Mouse (Mus musculus): ENCODE measurements around the gene Wwp2. TPM values are rescaled to one million over a fixed set of nuclear protein-coding genes. Genes with fewer than 3 reads are reported as not detected.
A peak's percentile ranks its signal among the peaks of the same experiment; 100 is the strongest.

The Wwp2 gene
- polyA plus RNA-seq, 1 experiment from 2014 or later: 25.2 TPM

GRCm38 (mm10) chr8:107462423-107462822 lies 26.3 kb downstream of the Wwp2 start:
- DNase-seq (ENCODE audit: low spot score): peak; percentile 43
- Histone ChIP-seq H3K27ac (replicated peaks) (no peak overlapping the region), H3K4me2 (replicated peaks; ENCODE audit: low read depth) (no peak overlapping the region), H3K9ac (ENCODE audit: low read length) (no peak overlapping the region), H3K9me3 (ENCODE audit: control insufficient read depth, low read length) (no peaks in the 10 kb centered on the region), H3K27me3 (ENCODE audit: control insufficient read depth, insufficient read depth, low read length) (no peaks in the 10 kb centered on the region), H3K4me3 (ENCODE audit: low read depth, low read length) (no peak overlapping the region), H3K36me3 (ENCODE audit: control insufficient read depth, insufficient read depth, low read length) (peaks cover 6% of the 10 kb centered on the region), H3K4me1 (replicated peaks; ENCODE audit: control insufficient read depth, insufficient read depth) (no peaks in the 10 kb centered on the region)
- WGBS: 81% methylated on average over 5 of the region's 5 CpGs
- TF ChIP-seq CTCF (IDR thresholded peaks at IDR 0.05; ENCODE audit: low read depth): no peak
- no peak for TF ChIP-seq EP300 (optimal IDR thresholded peaks at IDR 0.05)
- ATAC-seq (ENCODE audit: low FRiP score, low TSS enrichment): peak; percentile 78; the same call in 1 of the 2 replicates

- 47% methylated on average over 3 of the region's 3 CpGs for WGBS
- no peak overlapping the region for H3K4me2 ChIP-seq (replicated peaks; ENCODE audit: low read depth)
- ATAC-seq (ENCODE audit: low FRiP score, low TSS enrichment): no peak
- H3K27ac ChIP-seq (replicated peaks): no peak overlapping the region
- no peaks in the 10 kb centered on the region for H3K4me1 ChIP-seq (replicated peaks; ENCODE audit: control insufficient read depth, insufficient read depth)
- no peak for TF ChIP-seq EP300 (optimal IDR thresholded peaks at IDR 0.05)
- TF ChIP-seq CTCF (IDR thresholded peaks at IDR 0.05; ENCODE audit: low read depth): no peak
- no peak overlapping the region for H3K4me3 ChIP-seq (ENCODE audit: low read depth, low read length)
- H3K27me3 ChIP-seq (ENCODE audit: control insufficient read depth, insufficient read depth, low read length): no peaks in the 10 kb centered on the region
- H3K9ac ChIP-seq (ENCODE audit: low read length): no peak overlapping the region
- no peaks in the 10 kb centered on the region; the same call in 1 of the 2 replicates for H3K36me3 ChIP-seq (ENCODE audit: control insufficient read depth, insufficient read depth, low read length)
- no peak for DNase-seq (ENCODE audit: low spot score)
- no peaks in the 10 kb centered on the region for H3K9me3 ChIP-seq (ENCODE audit: control insufficient read depth, low read length)
These were observed 29.3 kb downstream of the Wwp2 start for GRCm38 (mm10) chr8:107465332-107465990.

- Histone ChIP-seq H3K9ac (ENCODE audit: low read length) (no peak overlapping the region), H3K27ac (replicated peaks) (no peak overlapping the region), H3K4me2 (replicated peaks; ENCODE audit: low read depth) (no peak overlapping the region), H3K27me3 (ENCODE audit: control insufficient read depth, insufficient read depth, low read length) (no peaks in the 10 kb centered on the region), H3K4me1 (replicated peaks; ENCODE audit: control insufficient read depth, insufficient read depth) (no peaks in the 10 kb centered on the region), H3K36me3 (ENCODE audit: control insufficient read depth, insufficient read depth, low read length) (no peaks in the 10 kb centered on the region; the same call in 1 of the 2 replicates), H3K9me3 (ENCODE audit: control insufficient read depth, low read length) (no peaks in the 10 kb centered on the region), H3K4me3 (ENCODE audit: low read depth, low read length) (no peak overlapping the region)
- whole genome bisulfite sequencing: 96% methylated on average over 5 of the region's 5 CpGs
- no peak for ATAC-seq (ENCODE audit: low FRiP score, low TSS enrichment)
- no peak for TF ChIP-seq EP300 (optimal IDR thresholded peaks at IDR 0.05)
- TF ChIP-seq CTCF (IDR thresholded peaks at IDR 0.05; ENCODE audit: low read depth): peak; percentile 51
- no peak for DNase-seq (ENCODE audit: low spot score)
These were observed 30.5 kb downstream of the Wwp2 start for GRCm38 (mm10) chr8:107466642-107467041.

GRCm38 (mm10) chr8:107468811-107469302 lies 32.7 kb downstream of the Wwp2 start:
- DNase-seq (ENCODE audit: low spot score) (no peak), ATAC-seq (ENCODE audit: low FRiP score, low TSS enrichment) (peak; percentile 55; the same call in 1 of the 2 replicates)
- Histone ChIP-seq H3K4me2 (replicated peaks; ENCODE audit: low read depth) (no peak overlapping the region), H3K4me1 (replicated peaks; ENCODE audit: control insufficient read depth, insufficient read depth) (no peaks in the 10 kb centered on the region), H3K36me3 (ENCODE audit: control insufficient read depth, insufficient read depth, low read length) (no peaks in the 10 kb centered on the region; the same call in 1 of the 2 replicates), H3K4me3 (ENCODE audit: low read depth, low read length) (no peak overlapping the region), H3K9me3 (ENCODE audit: control insufficient read depth, low read length) (no peaks in the 10 kb centered on the region), H3K9ac (ENCODE audit: low read length) (no peak overlapping the region), H3K27me3 (ENCODE audit: control insufficient read depth, insufficient read depth, low read length) (no peaks in the 10 kb centered on the region), H3K27ac (replicated peaks) (no peak overlapping the region)
- WGBS: 24% methylated on average over 8 of the region's 8 CpGs
- TF ChIP-seq CTCF (IDR thresholded peaks at IDR 0.05; ENCODE audit: low read depth) (no peak), EP300 (optimal IDR thresholded peaks at IDR 0.05) (no peak)

- no peak for ATAC-seq (ENCODE audit: low FRiP score, low TSS enrichment)
- no peak for DNase-seq (ENCODE audit: low spot score)
- no peaks in the 10 kb centered on the region; the same call in 1 of the 2 replicates for H3K36me3 ChIP-seq (ENCODE audit: control insufficient read depth, insufficient read depth, low read length)
- no peak overlapping the region for H3K4me3 ChIP-seq (ENCODE audit: low read depth, low read length)
- no peaks in the 10 kb centered on the region for H3K27me3 ChIP-seq (ENCODE audit: control insufficient read depth, insufficient read depth, low read length)
- H3K27ac ChIP-seq (replicated peaks): no peak overlapping the region
- H3K4me1 ChIP-seq (replicated peaks; ENCODE audit: control insufficient read depth, insufficient read depth): no peaks in the 10 kb centered on the region
- no peaks in the 10 kb centered on the region for H3K9me3 ChIP-seq (ENCODE audit: control insufficient read depth, low read length)
- 58% methylated on average over 5 of the region's 5 CpGs for WGBS
- H3K9ac ChIP-seq (ENCODE audit: low read length): no peak overlapping the region
- TF ChIP-seq EP300 (optimal IDR thresholded peaks at IDR 0.05) (no peak), CTCF (IDR thresholded peaks at IDR 0.05; ENCODE audit: low read depth) (no peak)
- no peak overlapping the region for H3K4me2 ChIP-seq (replicated peaks; ENCODE audit: low read depth)
These were observed 34.1 kb downstream of the Wwp2 start for GRCm38 (mm10) chr8:107470302-107470701.

- 68% methylated on average over 10 of the region's 10 CpGs for WGBS
- Histone ChIP-seq H3K9ac (ENCODE audit: low read length) (no peak overlapping the region), H3K4me3 (ENCODE audit: low read depth, low read length) (no peak overlapping the region), H3K27me3 (ENCODE audit: control insufficient read depth, insufficient read depth, low read length) (no peaks in the 10 kb centered on the region), H3K9me3 (ENCODE audit: control insufficient read depth, low read length) (no peaks in the 10 kb centered on the region), H3K4me1 (replicated peaks; ENCODE audit: control insufficient read depth, insufficient read depth) (no peaks in the 10 kb centered on the region), H3K36me3 (ENCODE audit: control insufficient read depth, insufficient read depth, low read length) (no peaks in the 10 kb centered on the region; the same call in 1 of the 2 replicates), H3K4me2 (replicated peaks; ENCODE audit: low read depth) (no peak overlapping the region), H3K27ac (replicated peaks) (no peak overlapping the region)
- DNase-seq (ENCODE audit: low spot score): no peak
- no peak for ATAC-seq (ENCODE audit: low FRiP score, low TSS enrichment)
- TF ChIP-seq EP300 (optimal IDR thresholded peaks at IDR 0.05) (no peak), CTCF (IDR thresholded peaks at IDR 0.05; ENCODE audit: low read depth) (no peak)
These were observed 36.4 kb downstream of the Wwp2 start for GRCm38 (mm10) chr8:107472403-107473100.

Data from stomach, postnatal 0 days (tissue).